Mouse (Mus musculus) ZHBTc4 (cell line): Measurements from ENCODE around the gene Gm17545.
A peak's percentile ranks its signal among the peaks of the same experiment; 100 is the strongest.

Experiments used
- DNase-seq: peaks from one replicate; pipeline ENCODE4 v3.0.0-alpha.2; 2011; ENCODE audit warnings: low read depth, low spot score

Gene Gm17545

DNA sequence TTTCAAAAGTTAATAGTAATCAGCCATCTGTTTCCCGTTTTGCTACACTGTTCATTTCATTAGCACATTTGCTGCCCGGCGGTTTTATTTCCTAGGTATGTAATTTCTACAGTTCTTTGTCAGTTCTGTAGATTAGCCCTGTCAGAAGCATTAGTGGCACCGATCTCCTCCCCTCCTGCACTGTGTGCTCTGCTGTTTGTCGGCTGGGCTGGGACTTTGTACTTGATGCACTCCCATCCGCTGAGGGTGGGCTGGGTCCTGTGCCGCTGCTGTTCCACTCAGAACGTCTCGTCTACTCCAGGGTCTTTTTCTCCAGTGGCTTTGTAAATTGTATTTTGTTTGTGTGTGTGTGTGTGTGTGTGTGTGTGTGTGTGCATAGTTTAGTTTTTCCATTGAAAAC is 34.9 kb downstream of the Gm17545 start:
- DNase-seq: peak; percentile 21

DNA sequence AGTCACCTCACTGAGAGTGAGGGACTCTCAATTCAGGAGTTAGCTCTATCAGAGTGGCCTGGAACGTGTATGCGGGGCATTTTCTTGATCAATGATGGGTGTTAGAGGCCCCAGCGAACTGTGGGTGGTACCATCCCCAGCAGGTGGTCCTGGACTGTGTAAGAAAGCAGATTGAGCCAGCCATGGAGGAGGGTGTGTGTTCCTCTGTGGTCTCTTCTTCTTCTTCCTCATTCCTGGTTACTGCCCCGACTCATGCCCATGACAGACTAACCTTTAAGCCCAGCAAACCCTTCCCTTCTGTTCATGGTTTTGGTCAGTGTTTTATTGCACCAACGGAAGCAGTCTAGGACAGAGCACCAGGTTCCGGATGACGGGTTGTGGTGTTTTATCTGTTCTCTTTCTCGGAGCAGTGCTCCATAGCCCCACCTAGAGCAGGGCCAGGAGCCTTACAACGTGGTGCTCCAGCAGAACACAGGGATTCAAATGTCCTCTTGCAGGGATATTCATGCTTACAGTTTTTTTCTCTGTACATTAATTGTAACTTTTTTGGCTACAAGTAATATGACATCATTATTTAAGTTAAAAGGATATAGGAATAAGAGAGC is 40.2 kb downstream of the Gm17545 start:
- peak; percentile 73 for DNase-seq

DNA sequence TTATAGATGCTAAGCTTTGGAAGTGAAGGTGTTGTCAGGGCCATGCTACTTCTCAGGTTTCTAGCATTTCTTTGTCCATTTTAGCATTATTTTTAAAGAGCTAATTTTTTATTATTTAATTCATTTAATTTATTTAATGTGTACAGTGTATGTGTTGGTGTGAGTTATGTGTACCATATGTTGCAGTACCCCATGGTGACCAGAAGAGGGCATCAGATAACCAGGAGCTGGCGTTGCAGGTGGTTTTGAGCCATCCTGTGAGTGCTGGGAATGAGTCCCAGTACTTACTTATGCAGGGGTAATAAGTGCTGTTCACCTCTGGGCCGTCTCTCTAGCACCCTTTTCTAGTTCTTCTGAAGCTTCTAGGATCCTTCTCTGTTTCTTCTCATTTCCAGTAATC is 41.0 kb downstream of the Gm17545 start:
- DNase-seq: peak; percentile 39

DNA sequence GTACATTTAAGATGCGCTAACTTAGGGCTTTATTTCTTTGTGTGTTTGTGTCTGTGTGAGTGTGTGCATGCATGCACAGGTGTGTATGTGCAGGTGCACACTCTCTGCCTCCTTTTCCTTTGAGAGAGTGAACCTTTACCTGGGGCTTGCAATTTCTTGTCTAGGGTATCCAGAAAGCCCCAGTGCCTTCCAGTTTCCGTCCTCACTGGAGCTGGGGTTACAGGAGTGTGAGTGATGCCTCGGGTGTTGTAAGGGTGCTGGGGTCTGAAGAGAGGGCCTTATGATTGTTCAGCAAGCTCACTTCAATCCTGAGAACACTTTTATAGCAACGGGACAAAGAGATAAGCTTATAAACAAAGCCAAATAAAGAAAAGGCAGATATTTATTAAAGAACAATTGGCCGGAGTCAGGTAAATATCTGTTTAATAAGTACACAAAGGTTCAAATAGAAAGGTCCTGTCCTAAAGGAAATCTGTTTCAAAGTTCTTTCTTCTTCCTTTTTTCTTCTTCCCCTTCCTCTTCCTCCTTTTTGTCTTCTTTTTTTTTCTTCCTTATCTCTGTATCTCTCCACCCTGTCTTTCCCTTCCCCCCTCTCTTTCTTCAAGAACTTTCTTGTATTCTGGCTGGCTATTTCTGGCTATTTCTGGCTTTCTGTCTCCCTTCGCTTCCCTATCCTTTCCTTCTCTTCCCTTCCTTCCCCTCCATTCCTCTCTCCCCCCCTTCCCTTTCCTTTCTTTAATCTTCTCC is 43.1 kb downstream of the Gm17545 start:
- DNase-seq: no peak

DNA sequence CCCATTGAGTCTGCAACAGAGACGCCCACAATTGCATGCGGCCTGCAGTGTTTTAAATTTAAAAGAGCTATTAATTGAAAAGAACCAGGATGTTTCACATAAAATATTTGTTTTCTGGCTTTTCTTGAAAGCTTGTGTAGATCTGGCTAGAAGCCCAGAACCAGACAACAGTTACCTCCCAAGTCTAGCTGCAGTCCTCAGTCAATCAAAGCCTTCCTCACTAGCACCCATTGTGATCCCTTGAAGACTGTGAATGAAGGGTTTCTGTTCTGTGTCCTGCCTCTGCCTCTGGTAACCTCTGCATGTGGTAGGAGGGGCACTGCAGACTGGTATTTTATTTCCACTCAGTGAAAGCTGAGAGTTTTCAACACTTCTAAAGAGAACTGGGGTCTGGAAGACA is 48.9 kb downstream of the Gm17545 start:
- DNase-seq: no peak

DNA sequence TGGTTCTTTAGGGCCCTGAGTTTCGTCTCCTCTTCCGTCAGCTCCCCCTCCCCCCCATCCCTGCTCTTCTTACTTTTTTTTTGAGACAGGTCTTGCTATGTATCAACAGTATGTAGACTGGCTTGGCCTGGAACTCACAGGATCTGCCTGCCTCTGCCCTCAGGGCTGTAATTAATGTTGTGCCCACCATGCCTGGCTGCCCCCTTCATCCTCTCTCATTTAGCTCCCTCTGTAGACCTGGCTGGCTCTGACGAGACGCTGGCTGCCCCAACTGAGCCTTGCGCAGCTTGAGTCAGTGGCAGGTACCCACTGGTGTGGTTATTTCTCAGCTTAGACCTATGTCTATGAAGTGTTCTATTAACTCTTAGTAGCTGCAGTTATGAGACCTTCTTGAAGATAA is 49.5 kb downstream of the Gm17545 start:
- no peak for DNase-seq

DNA sequence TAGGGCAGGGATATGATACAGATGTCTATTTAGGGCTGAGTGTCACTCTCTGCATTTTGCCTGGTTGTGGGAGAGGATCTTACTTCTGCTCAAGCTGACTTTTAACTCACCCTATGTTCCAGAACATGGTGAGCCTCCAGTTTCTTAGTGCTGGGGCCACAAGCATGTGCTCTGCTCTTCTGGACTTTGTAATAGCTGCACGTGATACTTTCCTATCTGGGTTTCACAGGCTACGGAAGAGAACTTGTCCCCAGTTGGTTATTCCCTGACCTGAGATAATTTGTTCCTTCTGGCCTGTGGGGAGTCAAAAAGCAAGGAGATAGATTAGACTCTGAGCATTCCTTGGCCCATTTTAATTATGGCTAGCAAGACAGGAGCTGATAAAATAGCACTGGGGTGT is 51.5 kb downstream of the Gm17545 start:
- DNase-seq: no peak
